Mouse (Mus musculus) forebrain, postnatal 0 days (tissue): ENCODE data around the gene Hyal1. TPM values are rescaled to one million over a fixed set of nuclear protein-coding genes. Genes with fewer than 3 reads are reported as not detected.

ENCODE experiments used
- ATAC-seq: fragments of 200-750 bp; cut with Nextera tagmentation; 2 replicates; pipeline ENCODE4 v1.8.0; 2017; ENCODE audit warnings: mild to moderate bottlenecking, moderate library complexity
- DNase-seq: peaks from one replicate; pipeline ENCODE4 v3.0.0-alpha.2; 2015
- H3K27ac ChIP-seq: fragments of 300-500 bp; sonication (generic); 2 replicates; pipeline ENCODE4 v1.5.1; 2014; ENCODE audit warnings: low read depth, mild to moderate bottlenecking, antibody characterized with exemption, low read length, moderate library complexity, mixed read lengths
- H3K27me3 ChIP-seq: fragments of 300-500 bp; sonication (generic); 2 replicates; pipeline ENCODE4 v1.6.1; 2014; ENCODE audit warnings: mild to moderate bottlenecking, low read length, mixed read lengths; ENCODE audit not compliant: insufficient read depth
- H3K36me3 ChIP-seq: fragments of 300-500 bp; sonication (generic); 2 replicates; pipeline ENCODE4 v1.6.1; 2014; ENCODE audit warnings: mild to moderate bottlenecking, moderate library complexity; ENCODE audit not compliant: insufficient read depth
- H3K4me1 ChIP-seq: fragments of 300-500 bp; sonication (generic); 2 replicates; pipeline ENCODE4 v1.6.1; 2014; ENCODE audit warnings: antibody characterized with exemption; ENCODE audit not compliant: insufficient read depth
- H3K4me2 ChIP-seq: fragments of 300-500 bp; sonication (generic); 2 replicates; pipeline ENCODE4 v1.6.1; 2014; ENCODE audit warnings: low read depth, mild to moderate bottlenecking, moderate library complexity
- H3K4me3 ChIP-seq: fragments of 300-500 bp; sonication (generic); 2 replicates; pipeline ENCODE4 v1.5.1; 2014; ENCODE audit warnings: low read depth, low read length, mixed read lengths
- H3K9ac ChIP-seq: fragments of 300-500 bp; sonication (generic); 2 replicates; pipeline ENCODE4 v1.6.1; 2014; ENCODE audit warnings: mild to moderate bottlenecking
- H3K9me3 ChIP-seq: fragments of 300-500 bp; sonication (generic); 2 replicates; pipeline ENCODE4 v1.6.1; 2016; ENCODE audit warnings: low read length
- CTCF ChIP-seq: sonication (generic); IDR thresholded peaks from 2 replicates; pipeline ENCODE4 v1.5.1; 2016; ENCODE audit warnings: antibody characterized with exemption, control low read depth, low read depth
- WGBS: fragments of 180-500 bp; shearing (Covaris S2); extraction: QIAGEN DNeasy Blood & Tissue Kit; methylation state at CpG from one replicate; pipeline ENCODE4 v1.1.7; 2014; 5-methylcytosine and 5-hydroxymethylcytosine counted together
- polyA plus RNA-seq: library from polyadenylated mRNA; unstranded; fragments of >200 nt; fragmentation: Nextera tagmentation; extraction: Ambion mirVana; gene quantifications from 2 replicates; pipeline ENCODE4 v1.2.1, GENCODE M21; 2015
- total RNA-seq: library from RNA; depleted of rRNA; stranded (reverse); fragments of >200 nt; gene quantifications from 2 replicates; pipeline ENCODE4 v1.2.3, GENCODE M21; 2014

Gene Hyal1
- total and polyA plus RNA-seq, 2 experiments from 2014 or later = 1.9 to 3.5 TPM

DNA sequence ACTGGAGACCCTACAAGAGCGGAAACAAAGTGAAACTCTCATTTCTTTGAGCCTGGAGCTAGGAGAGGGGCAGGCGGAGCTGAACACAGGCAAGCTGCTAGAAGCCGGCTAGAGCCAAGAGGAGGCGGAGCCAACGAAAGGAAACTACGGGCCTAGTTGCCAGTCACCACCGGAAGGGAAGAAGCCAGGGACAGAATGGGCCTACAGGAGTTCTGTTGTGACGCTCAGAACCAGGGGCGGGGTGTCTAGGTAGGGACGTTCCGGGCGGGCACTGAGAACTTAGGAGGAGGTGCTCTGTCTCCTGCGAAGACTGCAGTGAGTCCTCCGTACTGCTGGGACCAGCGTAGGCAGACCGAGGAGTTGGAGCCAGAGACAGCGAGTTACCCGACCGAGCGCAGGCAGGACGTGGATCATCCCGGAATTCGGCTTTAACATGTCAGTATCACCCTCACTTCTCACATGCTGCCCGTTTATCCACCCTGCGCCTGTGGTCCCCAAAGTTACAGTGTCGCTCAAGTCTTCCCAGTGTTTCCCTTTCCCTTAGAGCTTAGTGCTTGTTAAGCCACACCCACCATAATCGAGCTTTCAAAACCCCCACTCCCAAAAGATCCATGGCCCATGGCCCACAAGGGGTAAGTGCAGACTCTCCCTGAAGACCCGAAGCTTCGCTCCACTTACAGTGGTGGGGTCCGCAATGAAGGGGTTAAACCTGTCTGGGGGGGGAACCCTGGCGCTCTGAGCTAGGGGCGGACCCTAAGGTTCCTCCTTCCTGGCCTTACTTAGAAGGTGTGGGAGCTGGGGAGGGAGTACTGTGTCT, 4.0 kb downstream of the Hyal1 start, which contains the start of gene Hyal3:
TSS of gene Hyal3 (plus strand) at position 318 of the 817 bp plus-strand sequence.
- Histone ChIP-seq H3K36me3 (peaks cover 5% of the 10 kb centered on the region; the same call in 1 of the 2 replicates), H3K27me3 (no peaks in the 10 kb centered on the region), H3K9me3 (no peaks in the 10 kb centered on the region), H3K4me2 (peak within 1 kb of the TSS; percentile 83), H3K27ac (peak within 1 kb of the TSS; percentile 81), H3K9ac (peak within 1 kb of the TSS; percentile 68), H3K4me1 (peaks cover 6% of the 10 kb centered on the region; the same call in 1 of the 2 replicates), H3K4me3 (peak within 1 kb of the TSS; percentile 57)
- DNase-seq = peak; percentile 92
- WGBS = under 1% methylated on average over 32 of the region's 32 CpGs
- TF ChIP-seq CTCF = no peak
- peak; percentile 91 for ATAC-seq

DNA sequence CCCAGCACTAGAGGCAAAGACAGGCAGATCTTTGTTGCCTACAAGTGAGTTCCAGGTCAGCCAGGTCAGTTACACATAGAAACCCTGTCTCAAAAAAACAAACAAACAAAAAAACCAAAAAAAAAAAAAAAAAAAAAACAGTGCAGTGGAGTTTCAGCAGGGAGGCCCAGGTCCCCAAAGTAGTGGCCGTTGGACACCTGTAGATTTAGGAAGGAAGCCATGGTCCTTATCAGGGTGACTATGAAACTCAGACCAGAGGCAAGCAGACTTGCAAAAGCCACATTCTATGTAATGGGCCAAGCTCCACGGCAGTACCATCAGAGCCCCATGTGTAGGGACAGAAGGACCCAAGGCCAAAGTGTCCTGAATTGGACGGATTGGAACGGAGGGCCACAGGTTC, 4.9 kb downstream of the Hyal1 start:
- no peaks in the 10 kb centered on the region for H3K9me3 ChIP-seq
- DNase-seq (no peak), ATAC-seq (no peak)
- H3K4me3 ChIP-seq = peak overlapping the region; percentile 57
- peaks cover 6% of the 10 kb centered on the region; the same call in 1 of the 2 replicates for H3K4me1 ChIP-seq
- H3K9ac ChIP-seq = peak overlapping the region; percentile 68; the same call in 1 of the 2 replicates
- peak overlapping the region; percentile 83 for H3K4me2 ChIP-seq
- TF ChIP-seq CTCF = no peak
- H3K27ac ChIP-seq = 0 out of 2 replicates have a peak overlapping the region, but pooled peaks have one; percentile 81
- H3K27me3 ChIP-seq = no peaks in the 10 kb centered on the region
- H3K36me3 ChIP-seq = peaks cover 5% of the 10 kb centered on the region; the same call in 1 of the 2 replicates
- WGBS = 86% methylated on average over 4 of the region's 4 CpGs

DNA sequence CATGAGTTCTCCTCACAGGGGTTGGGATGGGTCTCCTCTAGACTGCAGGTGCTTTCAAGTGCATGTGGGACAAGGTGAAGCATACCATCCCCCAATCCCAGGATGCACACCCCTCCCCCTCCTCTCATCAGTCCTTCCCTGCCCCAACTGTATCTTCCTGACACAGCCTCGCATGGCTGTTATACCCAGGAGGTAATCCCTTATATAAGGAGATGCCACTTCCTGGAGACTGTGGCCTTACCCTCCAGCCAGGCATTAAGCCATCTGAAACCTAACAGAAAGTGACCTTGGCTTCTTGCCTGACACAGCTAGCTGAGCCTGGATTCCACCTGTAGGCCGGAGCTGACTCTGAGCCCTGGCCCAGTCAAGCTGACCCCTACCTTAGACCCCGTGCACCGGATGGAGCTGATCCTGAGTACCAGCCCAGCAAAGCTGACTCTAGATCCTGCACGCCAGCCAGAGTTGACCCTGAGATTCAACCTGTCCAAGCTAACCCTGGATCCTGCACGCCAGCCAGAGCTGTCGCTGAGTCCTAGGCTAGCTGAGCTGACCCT, 5.9 kb downstream of the Hyal1 start:
- Histone ChIP-seq H3K36me3 (peaks cover 5% of the 10 kb centered on the region; the same call in 1 of the 2 replicates), H3K4me1 (peaks cover 6% of the 10 kb centered on the region; the same call in 1 of the 2 replicates), H3K4me2 (no peak overlapping the region), H3K27ac (no peak overlapping the region), H3K4me3 (no peak overlapping the region), H3K9ac (no peak overlapping the region), H3K27me3 (no peaks in the 10 kb centered on the region), H3K9me3 (no peaks in the 10 kb centered on the region)
- 89% methylated on average over 7 of the region's 7 CpGs for WGBS
- TF ChIP-seq CTCF = no peak
- no peak for ATAC-seq
- DNase-seq = no peak

DNA sequence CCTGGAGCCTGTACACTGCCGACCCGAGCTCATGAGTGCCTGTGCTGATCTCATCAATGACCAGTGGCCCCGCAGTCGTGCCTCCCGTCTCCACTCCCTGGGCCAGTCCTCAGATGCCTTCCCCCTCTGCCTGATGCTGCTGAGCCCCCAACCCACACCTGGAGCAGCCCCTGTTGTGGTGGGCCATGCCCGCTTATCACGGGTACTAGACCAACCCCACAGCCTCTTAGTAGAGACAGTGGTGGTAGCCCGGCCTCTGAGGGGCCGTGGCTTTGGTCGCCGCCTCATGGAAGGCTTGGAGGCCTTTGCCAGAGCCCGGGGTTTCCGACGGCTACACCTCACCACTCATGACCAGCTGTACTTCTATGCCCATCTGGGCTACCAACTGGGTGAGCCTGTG, 6.4 kb downstream of the Hyal1 start:
- WGBS = 91% methylated on average over 14 of the region's 14 CpGs
- Histone ChIP-seq H3K4me1 (peaks cover 8% of the 10 kb centered on the region), H3K27me3 (no peaks in the 10 kb centered on the region), H3K4me2 (no peak overlapping the region), H3K9me3 (no peaks in the 10 kb centered on the region), H3K9ac (no peak overlapping the region), H3K4me3 (no peak overlapping the region), H3K27ac (no peak overlapping the region), H3K36me3 (peaks cover 5% of the 10 kb centered on the region; the same call in 1 of the 2 replicates)
- ATAC-seq = no peak
- no peak for TF ChIP-seq CTCF
- no peak for DNase-seq

DNA sequence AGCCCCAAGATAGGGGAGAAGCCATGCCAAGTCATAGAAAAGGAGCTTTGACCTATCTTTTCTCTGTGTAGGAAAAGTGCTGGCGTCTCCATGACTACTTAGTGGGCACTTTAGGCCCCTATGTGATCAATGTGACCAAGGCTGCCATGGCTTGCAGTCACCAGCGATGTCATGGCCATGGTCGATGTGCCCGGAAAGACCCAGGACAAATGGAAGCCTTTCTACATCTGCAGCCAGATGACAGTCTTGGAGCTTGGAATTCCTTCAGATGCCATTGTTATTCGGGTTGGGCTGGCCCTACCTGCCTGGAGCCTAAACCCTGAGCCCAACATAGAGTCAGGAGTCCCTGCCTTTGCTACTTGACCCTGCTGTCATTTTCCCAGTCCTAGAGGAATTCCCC, 9.8 kb downstream of the Hyal1 start:
- ATAC-seq = no peak
- Histone ChIP-seq H3K9ac (no peak overlapping the region), H3K4me2 (no peak overlapping the region), H3K36me3 (peaks cover 23% of the 10 kb centered on the region), H3K27me3 (no peaks in the 10 kb centered on the region), H3K27ac (no peak overlapping the region), H3K9me3 (no peaks in the 10 kb centered on the region), H3K4me3 (no peak overlapping the region), H3K4me1 (peaks cover 6% of the 10 kb centered on the region; the same call in 1 of the 2 replicates)
- no peak for DNase-seq
- TF ChIP-seq CTCF = no peak
- 93% methylated on average over 5 of the region's 5 CpGs for WGBS

DNA sequence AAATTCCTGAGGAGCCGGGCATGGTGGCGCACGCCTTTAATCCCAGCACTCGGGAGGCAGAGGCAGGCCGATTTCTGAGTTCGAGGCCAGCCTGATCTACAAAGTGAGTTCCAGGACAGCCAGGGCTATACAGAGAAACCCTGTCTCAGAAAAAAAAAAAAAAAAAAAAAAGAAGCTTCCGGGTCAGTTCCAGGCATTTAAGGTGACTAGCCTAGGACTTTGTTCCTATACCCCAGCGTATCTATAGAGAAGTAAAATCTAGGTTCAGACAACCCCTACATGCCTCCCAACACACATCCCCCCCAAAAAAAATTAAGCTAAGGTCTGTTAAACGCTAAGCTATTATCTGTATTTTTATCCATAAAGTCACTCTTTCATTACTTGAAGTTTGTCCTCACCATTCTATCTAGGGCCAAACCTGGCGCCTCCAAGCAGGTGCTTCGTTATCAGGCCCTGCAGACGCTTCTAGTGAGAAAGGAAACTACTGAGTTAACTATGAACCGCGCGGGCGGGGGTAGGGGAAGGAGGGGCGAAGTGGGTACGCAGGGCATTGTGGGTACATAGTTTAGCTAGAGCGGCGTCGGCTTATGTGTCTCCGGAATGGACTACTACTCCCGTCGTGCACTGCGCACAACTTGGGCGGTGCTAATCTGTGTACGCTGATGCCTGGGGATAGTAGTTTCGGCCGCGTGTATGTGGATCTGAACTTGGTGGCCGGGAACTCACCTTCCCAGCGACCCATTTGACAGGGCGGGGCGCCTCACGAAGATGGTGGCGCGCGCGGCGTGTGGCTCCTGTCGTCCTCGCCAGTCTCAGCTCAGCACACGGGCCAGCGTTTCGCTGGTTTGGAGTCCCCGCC, 10.5 kb downstream of the Hyal1 start, which contains the start of gene Ifrd2:
TSS of gene Ifrd2 (plus strand) at position 669 of the 859 bp plus-strand sequence.
- TF ChIP-seq CTCF = no peak
- DNase-seq = peak; percentile 98
- H3K27me3 ChIP-seq = no peaks in the 10 kb centered on the region
- H3K9me3 ChIP-seq = no peaks in the 10 kb centered on the region
- H3K4me2 ChIP-seq = peak within 1 kb of the TSS; percentile 74
- peak; percentile 99 for ATAC-seq
- H3K4me3 ChIP-seq = peak within 1 kb of the TSS; percentile 70
- peaks cover 6% of the 10 kb centered on the region; the same call in 1 of the 2 replicates for H3K4me1 ChIP-seq
- no peak within 1 kb of the TSS for H3K27ac ChIP-seq
- H3K9ac ChIP-seq = peak within 1 kb of the TSS; percentile 52
- WGBS = 14% methylated on average over 46 of the region's 46 CpGs
- H3K36me3 ChIP-seq = peaks cover 29% of the 10 kb centered on the region
